Mouse (Mus musculus) Muller cell, postnatal 12 days (primary cell): ENCODE measurements at regions not wholly inside any gene's neighbourhood (a gene's known extent, or its start where the extent isn't known, plus 50 kb on each side); places are given as distances from the start of the nearest gene placed in this dataset.
"Not testable (repeated sequence)": the region's sequence is repeated elsewhere in the genome, so short reads cannot be mapped to it uniquely, and the experiment has no call there.

Experiments used
- DNase-seq: peaks from one replicate; pipeline ENCODE4 v3.0.0-alpha.2; 2015; ENCODE audit errors: inconsistent ontology term

DNA sequence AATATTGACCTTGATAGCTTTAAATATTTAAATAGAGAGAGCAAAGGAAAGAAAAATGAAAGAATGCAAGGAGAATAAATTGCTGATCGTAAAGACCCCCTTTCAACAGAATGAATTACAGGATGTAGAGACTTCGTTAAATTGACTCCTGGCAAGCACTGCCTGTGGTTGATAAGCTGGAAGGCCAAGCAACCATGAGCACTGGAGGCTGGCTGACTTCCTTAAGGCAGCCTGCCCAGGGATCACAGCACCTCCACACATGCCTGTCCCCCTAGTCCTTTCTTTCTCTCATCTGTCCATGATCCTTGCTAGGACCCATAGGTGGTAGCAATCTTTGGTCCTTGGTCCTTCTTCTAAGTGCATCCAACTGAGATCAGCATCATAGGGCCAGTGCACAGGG is 152.0 kb upstream of the Arglu1 start:
- no peak for DNase-seq

GRCm38 (mm10) chr8:8836166-8836565 is 145.8 kb upstream of the Arglu1 start:
- not testable (repeated sequence) for DNase-seq

GRCm38 (mm10) chr8:8831306-8831705 is 141.0 kb upstream of the Arglu1 start:
- DNase-seq, result no peak

- DNase-seq, result peak; percentile 24
Measured at GRCm38 (mm10) chr8:8829230-8829629, 138.9 kb upstream of the Arglu1 start.

DNA sequence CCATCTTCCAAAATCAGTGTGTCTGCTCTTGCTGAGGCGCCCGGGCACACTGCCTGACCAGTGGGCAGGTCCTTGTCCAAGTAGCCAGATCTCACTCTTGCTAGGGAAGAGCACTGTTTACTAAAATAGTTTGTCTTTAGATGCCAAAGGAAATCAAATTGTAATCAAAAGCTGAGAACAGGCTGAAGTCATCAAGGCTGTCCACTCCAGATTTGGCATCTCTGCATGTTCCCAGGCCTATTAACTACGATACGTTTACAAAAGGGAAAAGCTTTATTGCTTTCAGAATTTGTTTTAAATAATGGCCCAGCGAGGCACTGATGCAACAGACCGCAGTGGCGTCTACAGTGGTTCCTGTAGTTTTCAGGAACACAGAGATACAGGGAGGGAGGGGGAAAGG is 137.2 kb upstream of the Arglu1 start:
- DNase-seq, result no peak

- no peak for DNase-seq
Measured at GRCm38 (mm10) chr8:8826801-8827200, 136.5 kb upstream of the Arglu1 start.

GRCm38 (mm10) chr8:8824886-8825285 is 134.6 kb upstream of the Arglu1 start:
- DNase-seq, result no peak

DNA sequence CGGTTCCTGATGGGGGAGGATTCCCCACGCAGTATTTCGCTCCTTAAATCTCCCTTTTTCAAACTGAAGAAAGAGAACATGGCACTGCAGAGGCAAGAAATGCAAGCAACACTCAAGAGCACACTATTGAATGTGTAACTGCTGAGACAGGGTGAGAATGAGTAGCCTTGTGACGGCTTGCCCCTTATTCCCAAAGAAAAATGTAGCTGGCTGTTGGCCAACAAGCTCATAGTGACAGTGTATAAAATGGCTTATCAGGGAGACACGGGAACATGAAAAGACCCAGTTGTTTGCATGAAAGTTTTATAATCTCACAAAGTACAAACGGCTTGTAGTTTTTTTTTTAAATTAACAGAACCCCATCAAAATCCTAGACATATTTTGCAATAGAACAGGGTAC is 130.8 kb upstream of the Arglu1 start:
- no peak for DNase-seq

GRCm38 (mm10) chr8:8820614-8821013 is 130.3 kb upstream of the Arglu1 start:
- no peak for DNase-seq

DNA sequence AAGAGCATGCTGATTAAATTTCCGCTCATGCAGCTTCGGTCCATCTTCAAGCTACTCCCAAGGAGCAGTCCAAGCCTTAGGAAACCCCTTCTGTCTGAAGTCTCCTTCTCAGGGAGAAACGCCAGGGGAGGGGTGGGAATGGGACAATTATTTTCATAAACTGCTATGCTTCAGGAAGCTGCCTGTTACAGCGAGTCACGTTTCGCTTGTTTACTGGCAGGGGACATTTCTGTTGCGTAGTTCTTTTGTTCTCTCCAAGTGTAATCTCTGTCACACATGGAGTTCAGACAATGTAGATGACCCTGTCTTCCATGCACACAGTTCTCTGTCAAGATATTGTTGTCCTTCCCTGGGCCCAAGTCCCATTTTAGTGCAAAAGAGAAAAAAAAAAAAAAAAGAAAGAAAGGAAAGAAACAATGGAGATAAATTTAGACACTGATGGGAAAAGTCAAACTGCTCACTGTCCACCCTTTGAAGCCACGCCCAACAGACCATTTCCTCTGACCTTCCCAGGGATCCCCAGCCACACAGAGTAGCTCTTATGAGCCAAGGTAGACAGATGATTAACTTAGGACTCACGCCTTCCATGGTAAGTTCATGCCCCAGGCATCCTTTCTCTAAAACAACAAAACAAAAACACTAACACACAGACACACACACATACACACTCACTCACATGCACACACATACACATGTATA is 129.1 kb upstream of the Arglu1 start:
- no peak for DNase-seq

DNA sequence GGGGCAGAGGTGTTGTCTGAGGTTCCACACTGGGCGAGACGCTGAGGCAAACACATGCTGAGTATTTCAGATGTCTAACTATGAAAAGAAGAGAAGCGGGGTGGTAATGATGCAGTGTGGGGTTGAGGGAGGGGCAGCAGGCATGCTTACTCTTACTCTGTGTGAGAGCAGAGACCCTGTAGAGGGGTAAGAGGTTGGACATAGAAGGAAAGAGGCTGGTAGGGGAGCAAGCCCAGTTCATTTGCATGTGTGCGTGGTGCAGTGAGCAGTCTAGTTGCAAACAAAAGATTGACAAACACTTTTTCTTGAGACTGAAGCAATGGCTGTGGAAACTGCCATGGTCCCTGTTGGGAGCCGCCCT is 122.5 kb upstream of the Arglu1 start:
- DNase-seq, result no peak

DNA sequence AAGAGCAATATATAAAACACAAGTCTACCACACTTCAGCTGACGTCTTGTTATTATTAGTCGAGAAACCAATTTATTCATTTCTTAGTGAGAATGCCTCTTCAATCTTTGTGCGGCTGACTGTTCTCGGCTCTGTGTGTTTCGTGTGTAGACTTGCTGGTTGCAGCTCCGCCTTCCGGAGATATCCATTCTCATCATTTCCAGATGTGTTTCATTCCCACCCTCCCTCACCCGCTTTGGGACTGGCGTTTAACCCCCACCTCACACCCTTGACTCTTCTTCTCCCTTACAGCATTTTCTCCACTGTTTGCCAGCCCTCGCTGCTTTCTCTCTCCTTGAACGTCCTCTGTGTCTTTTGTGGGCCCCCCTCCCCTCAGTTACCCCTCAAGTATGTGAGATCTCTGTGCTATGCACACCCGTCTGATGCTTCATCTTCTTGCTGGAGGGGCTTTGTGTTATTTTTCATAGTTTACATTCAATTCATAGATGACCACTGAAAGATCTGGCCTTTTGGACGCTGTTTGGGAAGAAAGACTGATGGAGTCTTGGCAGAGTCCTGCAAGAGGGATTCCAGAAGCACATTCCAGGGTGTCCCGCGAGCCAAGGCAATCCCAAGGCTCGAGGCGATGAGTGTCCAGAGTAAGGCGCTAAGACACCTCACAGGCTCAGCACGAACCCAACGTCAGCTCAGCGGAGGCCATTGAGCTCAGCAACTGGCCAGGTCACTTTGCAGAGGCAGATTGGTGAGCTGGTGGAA is 121.9 kb upstream of the Arglu1 start:
- no peak for DNase-seq

DNA sequence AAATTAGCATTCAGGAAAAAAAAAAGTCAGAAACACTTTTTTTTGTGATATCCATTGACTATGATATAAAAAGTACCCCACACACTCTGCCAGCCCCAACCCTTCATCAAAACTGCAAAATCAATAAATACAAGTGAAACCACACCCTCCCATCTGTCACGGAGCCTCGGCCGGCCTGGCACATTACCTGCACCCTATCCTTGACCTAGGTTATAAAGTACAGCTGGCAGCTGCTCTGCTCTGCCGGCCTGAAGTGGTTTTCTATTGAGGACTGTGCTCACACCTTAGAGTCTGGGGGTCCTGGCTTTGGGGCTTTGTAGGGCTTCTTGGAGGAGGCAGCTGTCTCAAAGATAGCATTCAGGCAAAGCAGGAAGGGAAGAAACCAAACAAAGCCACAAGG is 120.6 kb upstream of the Arglu1 start:
- no peak for DNase-seq

DNA sequence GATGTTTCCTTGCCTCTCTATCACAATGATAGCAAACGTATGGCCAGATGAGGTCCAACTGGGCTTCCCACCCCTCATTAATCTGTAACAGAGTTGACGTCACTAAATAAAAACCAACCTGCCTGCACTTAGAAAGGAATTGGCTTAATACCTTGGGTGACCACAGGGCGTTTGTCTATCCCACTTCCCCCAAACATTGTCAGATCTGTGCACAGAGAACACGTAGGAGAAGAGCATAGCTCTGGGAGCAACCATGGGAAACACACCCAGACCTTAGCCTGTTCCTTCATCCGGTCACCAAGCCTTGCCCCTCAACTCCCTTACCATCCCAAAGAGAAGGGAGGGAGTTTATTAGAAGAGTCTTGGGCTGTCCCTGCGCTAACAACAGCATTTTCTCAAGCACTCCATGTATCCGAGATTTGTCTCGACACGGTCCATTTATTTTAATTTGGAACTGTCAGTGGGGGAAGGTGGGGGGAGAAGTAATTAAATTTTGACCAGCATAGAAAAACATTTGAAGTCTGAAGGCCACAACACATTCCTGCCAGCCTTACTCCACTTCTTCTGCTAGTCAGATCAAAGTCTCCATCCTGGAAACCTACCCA is 119.6 kb upstream of the Arglu1 start:
- DNase-seq, result no peak

GRCm38 (mm10) chr8:8809349-8809748 is 119.0 kb upstream of the Arglu1 start:
- no peak for DNase-seq

DNA sequence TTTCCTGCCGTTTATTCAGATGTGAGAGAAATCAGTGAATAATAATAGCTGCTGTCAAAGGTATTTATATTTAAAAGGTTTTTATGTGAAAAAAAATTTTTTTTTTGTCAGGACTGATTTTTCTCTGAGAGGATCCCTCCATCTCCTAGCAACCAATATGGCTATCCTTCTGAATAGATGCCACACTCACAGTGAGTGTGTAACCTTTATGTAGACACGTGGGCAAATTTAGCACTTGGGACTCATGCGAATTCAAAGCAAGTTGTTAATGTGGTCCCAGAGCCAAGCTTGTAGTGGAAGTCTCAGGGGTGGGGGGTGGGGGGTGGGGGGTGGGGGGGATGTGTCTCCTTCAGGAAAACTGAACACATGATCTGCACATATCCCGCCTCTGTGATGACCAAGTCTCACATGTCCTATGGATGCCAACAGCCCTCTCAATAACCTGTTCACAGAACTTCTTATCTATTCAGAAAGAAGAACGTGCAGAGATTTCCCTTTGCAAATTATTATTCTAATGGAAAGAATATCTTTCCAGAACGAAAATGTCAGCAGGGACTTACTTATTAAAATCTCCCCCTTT is 112.5 kb upstream of the Arglu1 start:
- DNase-seq, result no peak

- DNase-seq, result no peak
Measured at GRCm38 (mm10) chr8:8802317-8802716, 112.0 kb upstream of the Arglu1 start.

DNA sequence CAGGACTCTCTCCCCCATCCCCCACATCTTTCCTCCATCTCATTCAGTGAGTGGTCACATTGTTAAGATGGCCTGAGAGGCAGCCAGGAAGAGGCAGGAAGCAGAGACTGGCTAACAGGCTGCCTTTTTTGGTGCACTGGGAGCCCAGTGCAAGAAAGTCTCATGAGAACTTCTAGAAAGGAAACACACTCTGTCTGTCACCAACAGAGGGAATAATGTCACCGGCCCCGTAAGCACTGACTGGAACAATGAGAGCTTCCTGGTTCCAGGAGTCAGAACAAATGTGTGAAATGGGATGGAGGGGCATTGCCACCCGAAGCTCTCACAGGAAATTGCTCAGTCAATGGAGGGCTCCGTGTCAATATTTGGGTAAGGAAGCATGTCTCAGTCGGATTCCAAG is 111.3 kb upstream of the Arglu1 start:
- no peak for DNase-seq

DNA sequence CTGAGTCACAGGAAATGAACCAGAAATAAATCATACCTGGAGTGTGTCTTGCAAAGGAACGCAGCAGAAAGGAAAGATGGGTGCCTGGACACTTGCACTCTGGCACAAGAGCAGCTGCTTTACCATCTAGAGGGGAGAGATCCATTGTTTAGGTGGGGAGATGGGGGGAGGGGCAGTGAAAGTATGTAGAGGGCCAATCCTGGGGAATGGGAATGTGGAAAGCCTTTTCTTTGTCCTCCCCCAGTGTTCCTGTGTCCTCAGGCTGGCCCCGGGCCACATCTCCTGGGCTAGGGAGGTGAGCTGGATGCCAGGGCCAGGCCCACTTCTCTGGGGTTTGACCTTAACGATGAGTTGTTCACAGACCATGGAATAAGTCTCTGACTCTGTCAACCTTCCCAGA is 107.2 kb upstream of the Arglu1 start:
- DNase-seq, result peak; percentile 80

- DNase-seq, result no peak
Measured at GRCm38 (mm10) chr8:8796951-8797350, 106.6 kb upstream of the Arglu1 start.

DNA sequence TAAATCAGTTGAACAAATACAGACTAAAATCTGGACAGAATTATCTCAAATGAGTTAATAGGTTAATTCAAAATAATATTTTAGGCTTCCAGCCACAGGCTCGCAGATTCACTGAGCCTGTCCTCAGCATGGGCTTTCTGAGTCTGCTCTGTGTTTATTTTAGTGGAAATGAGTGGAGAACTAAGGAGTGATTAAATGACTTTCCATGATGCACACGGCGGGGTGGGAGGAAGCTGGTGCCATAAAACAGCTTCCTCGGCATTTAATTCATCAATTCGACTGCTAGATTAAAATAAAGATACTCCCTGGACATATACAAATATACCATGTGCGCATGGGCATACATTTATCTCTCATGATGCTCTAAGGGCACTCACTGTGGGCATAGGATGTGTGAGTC is 104.4 kb upstream of the Arglu1 start:
- peak; percentile 40 for DNase-seq

DNA sequence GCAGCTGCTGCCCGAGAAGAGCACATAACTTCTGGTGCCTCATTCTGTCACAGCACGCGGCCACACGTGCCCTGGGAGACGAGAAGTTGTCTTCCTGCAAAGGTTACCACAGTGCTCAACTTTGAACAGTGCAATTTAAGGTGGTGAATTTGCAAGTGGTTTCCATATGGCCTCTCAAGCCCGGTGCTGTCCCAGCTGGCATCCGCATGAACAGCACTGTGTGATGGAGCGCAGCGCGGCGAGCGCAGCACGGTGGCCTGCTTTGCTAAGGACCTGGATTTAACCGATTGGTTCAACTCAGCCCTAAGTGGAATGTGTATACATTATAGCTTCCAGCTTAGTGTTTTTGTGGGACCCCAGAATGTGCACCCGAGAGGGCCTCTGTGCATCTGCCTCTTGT is 89.6 kb upstream of the Arglu1 start:
- DNase-seq, result no peak

GRCm38 (mm10) chr8:8774496-8775015 is 84.2 kb upstream of the Arglu1 start:
- no peak for DNase-seq
